Mouse (Mus musculus): ENCODE measurements around the gene Gm17571.

The Gm17571 gene

DNA sequence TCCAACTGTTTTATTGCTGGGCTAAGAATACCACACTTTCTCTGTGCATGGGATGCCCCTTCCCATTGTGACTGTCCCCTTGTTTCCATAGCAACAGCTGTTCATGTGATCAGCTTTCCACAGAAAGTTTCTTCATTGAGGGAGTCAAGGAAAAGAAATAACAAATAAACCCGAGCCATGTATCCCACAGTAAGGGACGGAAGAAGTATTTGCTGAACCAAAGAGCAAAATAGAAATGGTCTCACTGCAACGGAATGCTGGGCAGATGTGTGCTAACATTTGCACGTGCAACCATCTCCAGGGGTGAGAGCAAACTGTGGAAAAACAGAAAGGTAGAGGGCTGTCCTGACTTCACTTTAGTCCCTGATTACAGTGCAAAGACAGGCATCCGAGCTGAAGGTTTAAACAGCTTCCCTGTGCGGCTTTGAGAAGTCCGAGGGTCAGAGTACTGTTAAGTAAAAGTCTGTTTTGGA, 8.1 kb upstream of the Gm17571 start:
- no peak for DNase-seq

- DNase-seq, result no peak
Observed at GRCm38 (mm10) chr9:13448716-13449115, 2.2 kb upstream of the Gm17571 start.

DNA sequence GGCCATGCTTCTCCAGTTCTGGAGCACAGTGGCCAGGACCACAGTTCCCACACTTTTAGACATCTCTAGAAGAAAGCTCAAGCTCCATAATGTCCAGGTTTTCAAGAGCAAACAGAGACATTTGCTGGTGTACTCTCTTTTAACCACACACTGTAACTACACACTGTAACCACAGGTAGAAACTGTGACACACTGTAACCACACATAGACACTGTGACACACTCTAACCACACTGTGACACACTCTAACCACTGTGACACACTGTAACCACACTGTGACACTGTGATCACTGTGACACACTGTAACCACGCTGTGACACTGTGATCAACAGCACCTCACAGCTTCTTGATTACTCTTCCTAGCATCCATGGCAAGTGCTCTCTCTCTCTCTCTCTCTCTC, 317 bp downstream of the Gm17571 start:
- no peak for DNase-seq

GRCm38 (mm10) chr9:13443484-13444211, 2.9 kb downstream of the Gm17571 start:
- DNase-seq, result no peak

DNA sequence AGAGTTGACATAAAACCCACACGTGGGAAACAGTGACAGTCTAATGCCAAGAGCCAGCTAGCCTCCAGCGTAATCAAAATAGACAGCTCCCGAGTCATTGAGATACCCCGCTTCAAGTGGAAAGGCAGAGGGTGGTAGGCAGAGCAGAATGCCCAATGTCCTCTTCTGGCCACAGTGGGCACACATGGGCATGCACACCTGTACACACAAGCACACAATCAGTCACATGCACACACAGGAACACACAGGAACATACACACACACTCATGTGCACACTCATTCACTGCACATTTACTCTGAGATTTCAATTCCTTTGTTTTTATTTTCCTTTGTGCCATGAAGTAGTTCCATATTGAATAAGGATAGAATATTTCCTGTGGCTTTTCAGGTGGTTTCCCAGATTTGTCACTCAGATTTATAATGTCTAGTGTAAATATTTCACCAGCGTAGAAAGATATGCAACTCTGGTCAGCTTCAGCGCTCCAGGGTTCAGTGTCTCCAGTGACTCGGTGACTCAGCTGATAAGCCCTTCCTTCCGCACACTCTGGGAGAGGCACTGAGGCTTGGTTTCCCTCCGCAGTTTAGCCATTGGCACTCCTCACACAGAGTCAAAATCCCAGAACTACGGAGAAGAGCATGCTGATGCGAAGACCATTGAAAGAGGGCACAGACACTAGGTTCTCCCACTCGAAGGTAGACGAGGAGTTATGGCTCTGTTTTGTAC, 4.4 kb downstream of the Gm17571 start:
- no peak for DNase-seq

GRCm38 (mm10) chr9:13440911-13441310, 5.6 kb downstream of the Gm17571 start:
- DNase-seq, result no peak

DNA sequence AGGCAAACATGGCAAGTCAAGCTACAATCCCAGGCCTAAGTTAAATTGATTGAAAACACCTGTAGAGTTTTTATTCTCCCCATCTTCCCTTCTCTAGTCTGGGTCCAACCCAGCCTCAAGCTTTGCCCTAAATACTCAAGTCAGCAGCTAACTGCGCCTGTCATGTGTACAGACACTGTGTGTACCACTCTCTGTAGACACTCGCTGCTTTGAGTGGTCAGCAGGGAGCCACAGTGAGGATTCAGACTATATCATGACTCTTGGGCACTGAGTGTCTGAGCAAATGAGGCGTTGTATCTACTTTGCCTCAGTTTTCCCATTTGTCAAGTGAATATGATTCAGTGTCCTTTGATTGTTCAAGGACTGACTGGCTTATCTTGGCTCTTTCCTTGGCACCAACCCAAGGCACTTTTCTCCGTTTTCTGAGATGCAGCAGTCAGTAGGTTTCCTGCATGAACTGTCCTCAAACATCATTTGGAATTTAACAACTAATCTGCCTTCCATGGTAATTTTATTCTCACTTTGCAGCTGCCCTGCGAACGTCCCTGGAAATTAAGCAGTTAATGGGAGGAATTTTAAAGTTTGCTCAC, 13.0 kb downstream of the Gm17571 start:
- no peak for DNase-seq

DNA sequence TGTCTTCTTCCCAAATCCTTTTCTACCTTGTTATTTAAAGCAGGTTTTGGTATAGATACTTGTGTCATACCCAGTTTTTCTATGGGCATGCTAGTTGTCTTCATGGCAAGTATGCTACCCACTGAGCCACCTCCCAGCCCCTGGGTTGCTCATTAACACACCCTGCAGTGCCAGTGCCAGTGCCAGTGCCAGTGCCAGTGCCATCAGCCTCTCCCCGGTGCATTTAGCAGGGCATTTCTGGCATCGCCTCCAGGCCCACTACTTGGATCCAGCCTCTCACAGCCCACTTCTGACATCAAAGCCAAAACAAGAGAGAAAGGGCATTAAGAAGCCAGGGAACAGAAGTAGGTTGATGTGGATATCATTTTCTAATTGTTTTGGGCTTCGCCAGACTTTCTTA, 14.9 kb downstream of the Gm17571 start:
- no peak for DNase-seq

DNA sequence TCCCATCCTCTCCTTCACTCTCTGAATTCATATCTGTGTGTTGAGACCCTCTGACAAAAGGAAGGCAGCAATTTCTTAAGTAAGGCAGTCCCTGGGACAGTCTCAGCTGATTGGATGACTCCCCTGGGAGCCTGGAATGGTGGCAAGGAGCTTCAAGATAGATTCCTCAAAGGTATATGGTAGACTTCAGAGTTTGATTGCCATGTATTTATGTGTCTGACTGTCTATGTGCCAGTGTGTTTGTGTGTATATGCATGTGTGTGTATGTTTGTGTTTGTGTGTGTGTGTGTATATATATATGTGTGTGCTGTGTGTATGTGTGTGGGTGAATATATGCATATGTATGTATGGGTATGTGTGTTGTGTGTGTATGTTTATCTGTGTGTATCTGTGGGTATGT, 15.8 kb downstream of the Gm17571 start:
- no peak for DNase-seq

- DNase-seq, result no peak
Observed at GRCm38 (mm10) chr9:13430302-13430701, 16.3 kb downstream of the Gm17571 start.

DNA sequence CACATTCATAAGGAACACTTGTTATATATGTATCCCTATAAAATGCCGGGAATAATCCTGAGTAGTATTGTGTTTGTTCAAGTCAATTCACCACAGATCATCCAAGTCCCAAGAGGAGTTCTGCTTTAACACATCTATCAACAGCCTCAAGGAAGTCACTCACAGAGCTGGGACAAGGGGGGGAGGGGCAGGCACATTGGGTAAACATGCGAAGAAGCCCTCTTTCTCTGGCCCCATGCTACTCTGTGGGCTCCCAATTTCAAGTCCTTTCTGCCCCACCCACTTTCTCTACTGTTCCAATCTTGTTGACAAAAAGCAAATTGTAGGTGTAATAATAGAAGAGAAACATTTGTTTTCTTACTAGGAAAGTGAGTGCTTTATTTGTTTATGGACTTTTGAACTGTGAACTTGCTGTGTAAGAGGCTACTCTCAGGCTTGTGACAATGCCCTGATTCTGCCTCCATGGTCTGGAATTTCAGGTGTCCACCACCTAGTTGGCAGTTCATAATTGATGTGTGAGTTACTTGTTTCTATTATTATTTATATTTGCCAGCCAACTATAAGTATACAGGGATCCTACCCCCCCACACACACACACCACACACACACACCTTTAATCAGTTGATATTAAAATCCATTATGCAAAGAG, 17.0 kb downstream of the Gm17571 start:
- DNase-seq, result peak; percentile 44

DNA sequence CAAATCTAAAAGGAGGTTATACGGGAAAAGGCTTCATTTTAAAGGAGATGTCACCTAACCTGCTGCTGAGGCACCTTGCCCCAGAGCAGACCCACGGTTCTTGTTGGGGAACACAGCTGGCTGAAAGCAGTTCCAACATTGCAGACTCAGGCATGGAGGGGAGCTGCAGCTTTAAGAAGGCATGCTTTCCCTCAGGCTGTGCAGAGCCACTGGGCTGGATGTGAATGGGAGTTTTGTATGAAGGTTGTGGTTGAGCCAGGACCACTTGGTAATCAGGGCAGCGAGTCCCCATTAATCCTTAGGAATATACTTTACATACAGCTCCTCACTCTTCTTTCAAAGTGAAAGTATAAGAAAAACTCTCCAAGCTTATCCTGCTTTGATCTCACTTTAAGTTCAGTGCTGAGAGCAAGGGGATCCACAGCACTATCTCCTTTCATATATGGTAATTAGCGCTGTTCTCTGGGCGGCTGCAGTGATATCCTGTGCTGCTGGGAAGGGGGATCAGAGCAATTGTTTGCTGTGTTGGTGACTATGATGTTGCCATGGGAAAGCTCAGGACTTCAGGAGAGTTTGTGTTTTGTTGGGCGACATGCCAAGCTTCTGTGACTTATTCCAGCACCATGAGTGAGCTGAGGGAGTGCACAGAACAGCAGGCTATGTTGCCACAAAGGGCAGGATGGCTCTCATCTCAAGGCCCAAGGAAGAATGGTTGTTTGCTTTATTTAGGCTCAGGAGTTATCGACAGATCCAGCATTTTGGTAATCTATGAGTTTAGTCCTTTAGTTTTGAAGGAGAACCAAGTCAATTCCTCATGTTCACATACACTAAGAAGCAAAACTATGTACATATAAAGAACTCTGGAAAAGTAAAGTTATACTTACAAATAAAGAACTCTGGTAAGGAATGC, 21.3 kb downstream of the Gm17571 start:
- no peak for DNase-seq

DNA sequence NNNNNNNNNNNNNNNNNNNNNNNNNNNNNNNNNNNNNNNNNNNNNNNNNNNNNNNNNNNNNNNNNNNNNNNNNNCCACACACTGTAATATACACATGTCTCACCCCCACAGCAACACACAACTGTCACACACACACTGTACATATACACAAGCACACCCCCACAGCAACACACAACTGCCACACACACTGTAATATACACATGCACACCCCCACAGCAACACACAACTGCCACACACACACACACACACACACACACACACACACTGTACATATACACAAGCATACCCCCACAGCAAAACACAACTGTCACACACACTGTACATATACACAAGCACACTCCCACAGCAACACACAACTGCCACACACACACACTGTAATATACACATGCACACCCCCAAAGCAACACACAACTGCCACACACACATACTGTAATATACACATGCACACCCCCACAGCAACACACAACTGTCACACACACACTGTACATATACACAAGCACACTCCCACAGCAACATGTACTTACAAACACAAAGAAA, 32.3 kb downstream of the Gm17571 start:
- DNase-seq, result no peak

Measured in thymus, postnatal 4 days (tissue).